Mouse (Mus musculus) liver, embryonic 13.5 days (tissue): Measurements from ENCODE around the gene Zfp709. TPM values are rescaled to one million over a fixed set of nuclear protein-coding genes. Genes with fewer than 3 reads are reported as not detected.
A peak's percentile ranks its signal among the peaks of the same experiment; 100 is the strongest.
"Not testable (repeated sequence)": the region's sequence is repeated elsewhere in the genome, so short reads cannot be mapped to it uniquely, and the experiment has no call there.

Experiments used
- ATAC-seq: fragments of 200-750 bp; cut with Nextera tagmentation; 2 replicates; pipeline ENCODE4 v1.8.0; 2017; ENCODE audit warnings: low read depth, mild to moderate bottlenecking, moderate number of reproducible peaks, moderate library complexity
- DNase-seq: peaks from one replicate; pipeline ENCODE4 v3.0.0; 2022
- H3K27ac ChIP-seq: fragments of 300-500 bp; sonication (generic); 2 replicates; pipeline ENCODE4 v1.5.1; 2015; ENCODE audit warnings: moderate library complexity, mild to moderate bottlenecking, inconsistent platforms
- H3K27me3 ChIP-seq: fragments of 300-500 bp; sonication (generic); 2 replicates; pipeline ENCODE4 v1.6.1; 2015; ENCODE audit warnings: mild to moderate bottlenecking, inconsistent platforms
- H3K36me3 ChIP-seq: fragments of 300-500 bp; sonication (generic); 2 replicates; pipeline ENCODE4 v1.6.1; 2015; ENCODE audit warnings: mild to moderate bottlenecking, inconsistent platforms
- H3K4me1 ChIP-seq: fragments of 300-500 bp; sonication (generic); replicated peaks from 2 replicates; pipeline ENCODE4 v1.6.1; 2015; ENCODE audit warnings: inconsistent platforms
- H3K4me2 ChIP-seq: fragments of 300-500 bp; sonication (generic); 2 replicates; pipeline ENCODE4 v1.6.1; 2015; ENCODE audit warnings: inconsistent platforms, mild to moderate bottlenecking, moderate library complexity
- H3K4me3 ChIP-seq: fragments of 300-500 bp; sonication (generic); replicated peaks from 2 replicates; pipeline ENCODE4 v1.5.1; 2015; ENCODE audit warnings: mild to moderate bottlenecking, inconsistent platforms
- H3K9ac ChIP-seq: fragments of 300-500 bp; sonication (generic); 2 replicates; pipeline ENCODE4 v1.6.1; 2015; ENCODE audit warnings: mild to moderate bottlenecking, inconsistent platforms
- H3K9me3 ChIP-seq: fragments of 300-500 bp; sonication (generic); replicated peaks from 2 replicates; pipeline ENCODE4 v1.6.1; 2016; ENCODE audit warnings: inconsistent platforms
- WGBS: fragments of 180-500 bp; shearing (Covaris S2); methylation state at CpG from one replicate; pipeline ENCODE4 v1.1.7; 2015; ENCODE audit not compliant: insufficient replicate concordance; 5-methylcytosine and 5-hydroxymethylcytosine counted together
- polyA plus RNA-seq: library from polyadenylated mRNA; unstranded; fragments of >200 nt; fragmentation: Nextera tagmentation; extraction: Ambion mirVana; gene quantifications from 2 replicates; pipeline ENCODE4 v1.2.1, GENCODE M21; 2015

The Zfp709 gene
- polyA plus RNA-seq, 1 experiment from 2014 or later: 1.6 TPM

DNA sequence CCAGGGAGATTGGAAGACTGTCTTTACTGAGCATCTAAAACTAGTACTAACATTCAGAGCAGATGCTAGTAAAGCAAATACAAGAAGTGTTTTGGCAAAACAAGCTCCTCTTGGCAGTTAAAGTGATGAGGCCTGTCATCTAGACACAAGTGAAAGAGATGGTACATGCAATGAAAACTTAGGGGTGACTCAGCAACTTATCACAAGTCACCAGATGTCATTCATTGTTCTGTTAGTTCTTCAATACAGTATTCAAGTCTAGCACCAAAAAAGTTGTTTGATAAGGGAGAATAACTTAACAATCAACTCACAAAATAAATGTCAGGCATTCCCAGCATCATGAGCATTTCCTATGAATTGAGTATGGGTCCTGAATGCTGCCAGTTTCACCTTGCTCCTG lies 46.0 kb downstream of the Zfp709 start:
- Histone ChIP-seq H3K27ac (no peak overlapping the region), H3K9me3 (no peaks in the 10 kb centered on the region), H3K27me3 (no peaks in the 10 kb centered on the region), H3K4me3 (no peak overlapping the region), H3K4me1 (peaks cover 27% of the 10 kb centered on the region), H3K36me3 (peaks cover 45% of the 10 kb centered on the region), H3K4me2 (no peak overlapping the region), H3K9ac (no peak overlapping the region)
- ATAC-seq (no peak), DNase-seq (no peak)

DNA sequence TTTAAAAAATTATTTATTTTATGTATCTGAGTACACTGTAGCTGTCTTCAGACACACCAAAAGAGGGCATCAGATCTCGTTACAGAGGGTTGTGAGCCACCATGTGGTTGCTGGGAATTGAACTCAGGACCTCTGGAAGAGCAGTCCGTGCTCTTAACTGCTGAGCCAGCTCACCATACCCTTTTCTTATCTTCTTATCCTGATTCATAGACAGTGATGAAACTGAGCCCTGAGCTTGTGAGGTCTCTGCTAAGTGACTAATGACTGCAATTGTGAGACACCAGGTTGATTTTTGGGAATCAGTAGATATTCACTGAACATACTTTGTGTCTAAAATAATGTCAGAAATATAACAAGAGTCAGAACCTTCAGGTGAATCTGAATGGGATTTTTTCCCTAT lies 56.2 kb downstream of the Zfp709 start:
- DNase-seq, H3K4me1 ChIP-seq, H3K36me3 ChIP-seq, H3K9ac ChIP-seq, H3K27me3 ChIP-seq, H3K9me3 ChIP-seq, H3K4me2 ChIP-seq, H3K27ac ChIP-seq, ATAC-seq, H3K4me3 ChIP-seq: not testable (repeated sequence)
- 59% methylated on average over 2 of the region's 2 CpGs for WGBS

DNA sequence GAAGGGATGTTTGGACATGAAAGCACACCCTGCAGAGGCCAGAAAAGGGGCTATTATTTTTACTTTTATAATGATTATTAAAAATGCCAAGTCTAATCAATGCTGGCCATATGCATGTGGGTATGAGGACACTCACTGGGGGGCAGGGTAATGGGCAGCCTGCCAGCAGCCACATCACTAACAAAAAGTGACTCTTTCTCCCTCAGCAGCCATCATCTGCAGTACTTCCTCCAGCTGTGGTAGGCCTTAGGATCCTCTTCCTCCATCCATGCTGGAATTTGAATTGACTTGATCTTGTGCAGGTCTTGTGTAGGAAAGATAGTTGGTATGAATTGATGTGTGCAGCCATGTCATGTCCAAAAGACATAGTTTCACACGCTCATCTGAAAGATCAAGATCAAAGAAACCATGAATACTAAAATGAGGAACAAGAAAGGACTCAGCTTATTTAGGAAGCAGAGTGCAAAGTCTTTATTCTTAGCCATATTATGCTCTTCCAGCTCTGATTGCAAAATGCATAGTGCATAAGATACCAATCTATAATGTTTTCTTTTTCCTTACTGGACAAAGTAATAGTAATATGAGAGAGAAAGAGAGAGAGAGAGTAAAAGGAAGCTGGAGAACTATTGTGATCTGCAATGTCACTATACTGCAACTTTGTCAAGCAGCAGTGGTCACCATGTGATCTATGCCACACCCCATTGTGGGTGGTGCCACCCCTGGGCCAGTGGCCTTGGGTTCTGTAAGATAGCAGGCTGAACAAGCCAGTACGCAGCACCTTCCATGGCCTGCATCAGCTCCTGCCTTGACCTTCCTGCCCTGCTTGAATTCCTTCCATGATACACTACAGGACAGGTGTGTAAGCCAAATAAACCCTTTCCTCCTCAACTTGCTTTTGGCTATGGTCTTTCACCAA lies 58.7 kb downstream of the Zfp709 start:
- Histone ChIP-seq H3K27me3 (peaks cover 2% of the 10 kb centered on the region), H3K9ac (no peak overlapping the region), H3K4me3 (no peak overlapping the region), H3K9me3 (no peaks in the 10 kb centered on the region), H3K27ac (no peak overlapping the region), H3K36me3 (no peaks in the 10 kb centered on the region), H3K4me2 (no peak overlapping the region), H3K4me1 (peaks cover 9% of the 10 kb centered on the region)
- ATAC-seq (peak; percentile 87), DNase-seq (peak; percentile 57)
- 40% methylated on average over 2 of the region's 2 CpGs for WGBS

DNA sequence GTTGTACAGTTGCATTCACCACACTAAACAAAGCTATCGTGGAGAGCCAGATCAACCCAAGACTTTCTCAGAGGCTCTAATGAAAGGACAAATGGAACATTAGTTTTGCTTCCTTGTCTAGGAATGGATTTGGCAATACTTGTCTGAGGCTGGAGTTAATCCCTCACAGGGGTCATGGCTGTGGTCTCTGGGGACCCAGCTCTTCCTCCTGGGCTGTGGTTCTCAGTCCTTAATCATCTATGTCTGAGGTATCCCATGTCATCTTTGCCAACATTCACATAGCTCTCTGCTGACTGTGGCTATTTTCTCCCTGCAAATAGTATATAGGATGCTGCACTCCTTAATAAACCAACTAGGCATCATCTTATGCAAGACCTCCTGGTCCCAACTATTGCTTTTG lies 60.0 kb downstream of the Zfp709 start:
- no peak overlapping the region for H3K9ac ChIP-seq
- DNase-seq (no peak), ATAC-seq (no peak)
- peaks cover 9% of the 10 kb centered on the region for H3K4me1 ChIP-seq
- peaks cover 4% of the 10 kb centered on the region for H3K27me3 ChIP-seq
- H3K27ac ChIP-seq: no peak overlapping the region
- H3K4me3 ChIP-seq: no peak overlapping the region
- H3K36me3 ChIP-seq: no peaks in the 10 kb centered on the region
- H3K4me2 ChIP-seq: no peak overlapping the region
- no peaks in the 10 kb centered on the region for H3K9me3 ChIP-seq
- 63% methylated on average over 1 of the region's 1 CpGs for WGBS

Other genes starting within 250 kb of the Zfp709 start
- 0.20 TPM in 2 replicates for gene Unc13a, start 210.3 kb upstream of the Zfp709 start, polyA plus RNA-seq
- gene Jak3, start 205.7 kb upstream of the Zfp709 start, polyA plus RNA-seq: 5.7 and 6.1 TPM in 2 replicates
- 0.67 and 1.1 TPM in 2 replicates for gene Insl3, start 192.8 kb upstream of the Zfp709 start, polyA plus RNA-seq
- 3.5 and 3.7 TPM in 2 replicates for gene B3gnt3, start 180.2 kb upstream of the Zfp709 start, polyA plus RNA-seq
- 16.6 and 16.9 TPM in 2 replicates for gene Fcho1, start 156.3 kb upstream of the Zfp709 start, polyA plus RNA-seq
- 0.81 and 0.82 TPM in 2 replicates for gene Zfp882, start 26.6 kb downstream of the Zfp709 start, polyA plus RNA-seq
- gene Zfp617, start 26.6 kb downstream of the Zfp709 start, polyA plus RNA-seq: 8.8 and 10.3 TPM in 2 replicates
- gene Zfp961, start 69.0 kb downstream of the Zfp709 start, polyA plus RNA-seq: 9.0 and 11.9 TPM in 2 replicates
- gene Cyp4f18, start 127.6 kb downstream of the Zfp709 start, polyA plus RNA-seq: 1.6 and 1.9 TPM in 2 replicates
- not detected in 2 replicates for gene Olfr372, start 159.2 kb downstream of the Zfp709 start, polyA plus RNA-seq
- 0.03 TPM in 2 replicates for gene Olfr373, start 201.2 kb downstream of the Zfp709 start, polyA plus RNA-seq
- not detected in 2 replicates for gene Olfr374, start 225.0 kb downstream of the Zfp709 start, polyA plus RNA-seq